Mouse (Mus musculus) forebrain, embryonic 11.5 days (tissue): Measurements from ENCODE around the gene Rhod. TPM values are rescaled to one million over a fixed set of nuclear protein-coding genes. Genes with fewer than 3 reads are reported as not detected.
"Not testable (repeated sequence)": the region's sequence is repeated elsewhere in the genome, so short reads cannot be mapped to it uniquely, and the experiment has no call there.

Experiments
- ATAC-seq: fragments of 200-750 bp; cut with Nextera tagmentation; replicated peaks from 2 replicates; pipeline ENCODE4 v1.8.0; 2017; ENCODE audit warnings: moderate TSS enrichment; ENCODE audit not compliant: low FRiP score
- DNase-seq: peaks from one replicate; pipeline ENCODE4 v3.0.0-alpha.2; 2017; ENCODE audit warnings: low spot score
- H3K27ac ChIP-seq: fragments of 300-500 bp; sonication (generic); 2 replicates; pipeline ENCODE4 v1.5.1; 2014; ENCODE audit warnings: low read depth, low read length
- H3K27me3 ChIP-seq: fragments of 300-500 bp; sonication (generic); 2 replicates; pipeline ENCODE4 v1.6.1; 2014; ENCODE audit warnings: mild to moderate bottlenecking, low read length, mixed read lengths; ENCODE audit not compliant: control insufficient read depth, insufficient read depth
- H3K36me3 ChIP-seq: fragments of 300-500 bp; sonication (generic); 2 replicates; pipeline ENCODE4 v1.6.1; 2014; ENCODE audit warnings: mild to moderate bottlenecking, low read length, moderate library complexity, mixed read lengths; ENCODE audit not compliant: control insufficient read depth, insufficient read depth
- H3K4me1 ChIP-seq: fragments of 300-500 bp; sonication (generic); replicated peaks from 2 replicates; pipeline ENCODE4 v1.6.1; 2014; ENCODE audit warnings: low read length, mixed read lengths; ENCODE audit not compliant: control insufficient read depth, insufficient read depth
- H3K4me2 ChIP-seq: fragments of 300-500 bp; sonication (generic); 2 replicates; pipeline ENCODE4 v1.6.1; 2014; ENCODE audit warnings: low read depth, mild to moderate bottlenecking, low read length, moderate library complexity, mixed read lengths; ENCODE audit not compliant: severe bottlenecking
- H3K4me3 ChIP-seq: fragments of 300-500 bp; sonication (generic); 2 replicates; pipeline ENCODE4 v1.5.1; 2014; ENCODE audit warnings: low read depth, low read length
- H3K9ac ChIP-seq: fragments of 300-500 bp; sonication (generic); 2 replicates; pipeline ENCODE4 v1.6.1; 2014; ENCODE audit warnings: low read length
- H3K9me3 ChIP-seq: fragments of 300-500 bp; sonication (generic); 2 replicates; pipeline ENCODE4 v1.6.1; 2016; ENCODE audit warnings: low read length, mixed read lengths; ENCODE audit not compliant: control insufficient read depth
- WGBS: fragments of 180-500 bp; shearing (Covaris S2); extraction: QIAGEN DNeasy Blood & Tissue Kit; methylation state at CpG from one replicate; pipeline ENCODE4 v1.1.7; 2014; 5-methylcytosine and 5-hydroxymethylcytosine counted together
- polyA plus RNA-seq: library from polyadenylated mRNA; unstranded; fragments of >200 nt; fragmentation: Nextera tagmentation; extraction: Ambion mirVana; gene quantifications from 2 replicates; pipeline ENCODE4 v1.2.1, GENCODE M21; 2014

Gene Rhod
- polyA plus RNA-seq, 1 experiment from 2014 or later = 10.9 TPM

GRCm38 (mm10) chr19:4455071-4455800 lies 16.0 kb upstream of the Rhod start:
- Histone ChIP-seq H3K36me3 (no peaks in the 10 kb centered on the region), H3K27ac (no peak overlapping the region), H3K4me3 (no peak overlapping the region), H3K9ac (no peak overlapping the region), H3K4me2 (no peak overlapping the region), H3K4me1 (no peaks in the 10 kb centered on the region), H3K27me3 (no peaks in the 10 kb centered on the region), H3K9me3 (no peaks in the 10 kb centered on the region)
- DNase-seq = no peak
- ATAC-seq = no peak
- WGBS = 89% methylated on average over 15 of the region's 15 CpGs

GRCm38 (mm10) chr19:4454040-4454439 lies 14.8 kb upstream of the Rhod start:
- not testable (repeated sequence) for H3K9me3 ChIP-seq, H3K9ac ChIP-seq, H3K36me3 ChIP-seq, DNase-seq, H3K4me3 ChIP-seq, H3K27me3 ChIP-seq, H3K4me2 ChIP-seq, H3K4me1 ChIP-seq, H3K27ac ChIP-seq, ATAC-seq
- WGBS = 68% methylated on average over 1 of the region's 1 CpGs

GRCm38 (mm10) chr19:4452525-4452924 lies 13.3 kb upstream of the Rhod start:
- no peak overlapping the region for H3K4me2 ChIP-seq
- no peaks in the 10 kb centered on the region for H3K9me3 ChIP-seq
- ATAC-seq (no peak), DNase-seq (no peak)
- H3K27ac ChIP-seq = no peak overlapping the region
- no peak overlapping the region for H3K9ac ChIP-seq
- WGBS = 46% methylated on average over 4 of the region's 4 CpGs
- H3K36me3 ChIP-seq = no peaks in the 10 kb centered on the region
- H3K4me1 ChIP-seq = no peaks in the 10 kb centered on the region
- H3K27me3 ChIP-seq = no peaks in the 10 kb centered on the region
- H3K4me3 ChIP-seq = no peak overlapping the region

- 16% methylated on average over 5 of the region's 5 CpGs for WGBS
- Histone ChIP-seq H3K36me3 (no peaks in the 10 kb centered on the region), H3K27ac (no peak overlapping the region), H3K4me3 (no peak overlapping the region), H3K9me3 (no peaks in the 10 kb centered on the region), H3K27me3 (no peaks in the 10 kb centered on the region), H3K9ac (no peak overlapping the region), H3K4me2 (no peak overlapping the region), H3K4me1 (no peaks in the 10 kb centered on the region)
- DNase-seq (no peak), ATAC-seq (no peak)
Measured at GRCm38 (mm10) chr19:4451965-4452364, 12.7 kb upstream of the Rhod start.

- Histone ChIP-seq H3K4me3 (no peak overlapping the region), H3K9me3 (no peaks in the 10 kb centered on the region), H3K36me3 (no peaks in the 10 kb centered on the region), H3K27me3 (no peaks in the 10 kb centered on the region), H3K27ac (no peak overlapping the region), H3K4me1 (no peaks in the 10 kb centered on the region), H3K4me2 (no peak overlapping the region), H3K9ac (no peak overlapping the region)
- 68% methylated on average over 8 of the region's 8 CpGs for WGBS
- DNase-seq (no peak), ATAC-seq (no peak)
Measured at GRCm38 (mm10) chr19:4451098-4451497, 11.9 kb upstream of the Rhod start.

- H3K4me1 ChIP-seq = no peaks in the 10 kb centered on the region
- no peaks in the 10 kb centered on the region for H3K9me3 ChIP-seq
- no peak overlapping the region for H3K4me3 ChIP-seq
- DNase-seq (no peak), ATAC-seq (no peak)
- H3K27ac ChIP-seq = no peak overlapping the region
- H3K27me3 ChIP-seq = no peaks in the 10 kb centered on the region
- no peak overlapping the region for H3K9ac ChIP-seq
- no peaks in the 10 kb centered on the region for H3K36me3 ChIP-seq
- no peak overlapping the region for H3K4me2 ChIP-seq
- WGBS = 69% methylated on average over 5 of the region's 5 CpGs
Measured at GRCm38 (mm10) chr19:4450666-4451065, 11.4 kb upstream of the Rhod start.

GRCm38 (mm10) chr19:4449230-4449629 lies 10.0 kb upstream of the Rhod start:
- Histone ChIP-seq H3K4me3 (no peak overlapping the region), H3K9me3 (no peaks in the 10 kb centered on the region), H3K9ac (no peak overlapping the region), H3K27me3 (no peaks in the 10 kb centered on the region), H3K4me1 (no peaks in the 10 kb centered on the region), H3K27ac (no peak overlapping the region), H3K36me3 (no peaks in the 10 kb centered on the region), H3K4me2 (no peak overlapping the region)
- ATAC-seq (no peak), DNase-seq (no peak)
- WGBS = 96% methylated on average over 9 of the region's 9 CpGs

- Histone ChIP-seq H3K4me2 (no peak overlapping the region), H3K36me3 (no peaks in the 10 kb centered on the region), H3K4me3 (no peak overlapping the region), H3K27ac (no peak overlapping the region), H3K27me3 (no peaks in the 10 kb centered on the region), H3K4me1 (no peaks in the 10 kb centered on the region), H3K9me3 (no peaks in the 10 kb centered on the region), H3K9ac (no peak overlapping the region)
- ATAC-seq = no peak
- 83% methylated on average over 9 of the region's 9 CpGs for WGBS
- DNase-seq = no peak
Measured at GRCm38 (mm10) chr19:4447445-4447844, 8.2 kb upstream of the Rhod start.
